Mouse (Mus musculus): ENCODE data around the gene Ppm1h.

DNA sequence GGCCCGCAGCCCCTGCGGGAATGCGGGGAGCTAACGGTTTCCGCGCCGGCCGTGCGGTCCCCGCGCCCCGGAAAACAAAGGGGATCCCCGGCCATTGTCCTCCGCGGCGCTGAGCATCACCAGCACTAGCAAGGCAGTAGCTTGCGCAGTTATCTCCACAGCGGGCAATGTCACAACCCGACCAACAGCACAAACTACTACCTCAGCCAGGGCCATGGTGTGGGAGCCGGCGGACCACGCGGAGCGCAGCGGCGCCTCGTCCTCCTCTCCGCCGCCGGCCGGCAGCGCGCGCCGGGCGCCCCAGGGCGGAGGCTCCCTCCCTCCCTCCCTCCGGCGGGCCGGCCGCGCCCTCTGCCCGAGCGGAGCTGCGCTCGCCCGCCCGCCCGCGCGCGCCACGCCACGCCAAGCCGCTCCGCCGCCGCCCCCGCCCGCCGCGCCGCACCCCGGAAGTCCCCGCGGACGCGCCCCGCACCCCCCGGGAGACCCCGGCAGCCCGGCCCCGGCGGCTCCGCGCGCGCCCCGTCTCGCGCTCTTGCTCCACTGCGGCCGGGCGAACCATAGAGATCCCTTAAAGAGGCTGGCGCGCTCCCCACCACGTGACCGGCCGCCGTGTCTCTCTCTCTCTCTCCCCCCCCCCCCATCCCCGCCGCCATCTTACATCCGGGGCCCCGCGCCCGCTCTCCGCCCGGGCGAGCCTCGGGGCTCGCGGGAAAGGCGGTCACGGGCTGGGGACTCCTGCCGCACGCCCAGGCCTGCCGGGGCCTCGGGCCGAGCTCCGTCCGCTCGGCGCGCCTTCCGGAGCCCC is 307.2 kb downstream of the Ppm1h start:
- TF ChIP-seq CTCF (IDR thresholded peaks at IDR 0.05; ENCODE audit: control insufficient read depth, insufficient read depth, low read length) (no peak), POLR2A (IDR thresholded peaks at IDR 0.05; ENCODE audit: borderline replicate concordance, control insufficient read depth, low read depth, low read length) (peak; percentile 75)

Measured in bone marrow, adult 2 months (tissue).